Mouse (Mus musculus): Measurements from ENCODE around the gene Klhl26.

DNA sequence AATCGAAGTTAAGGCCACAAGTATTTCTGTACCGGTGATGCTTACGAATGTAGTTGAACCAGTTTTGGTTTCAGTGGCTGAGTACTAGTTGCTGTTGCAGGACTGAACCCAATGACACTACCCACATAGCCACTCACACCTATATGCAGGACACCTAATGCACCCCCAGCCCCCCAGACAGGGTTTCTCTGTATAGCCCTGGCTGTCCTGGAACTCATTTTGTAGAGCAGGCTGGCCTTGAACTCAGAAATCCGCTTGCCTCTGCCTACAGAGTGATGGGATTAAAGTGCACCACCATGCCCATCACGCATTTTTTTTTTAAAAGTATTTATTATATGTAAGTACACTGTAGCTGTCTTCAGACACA lies 30.2 kb upstream of the Klhl26 start:
- TF ChIP-seq POLR2A (IDR thresholded peaks at IDR 0.05; ENCODE audit: borderline replicate concordance, low read depth, low read length) = no peak
- no peak for TF ChIP-seq CTCF (IDR thresholded peaks at IDR 0.05; ENCODE audit: low read depth, low read length)

Data from bone marrow macrophage, adult 2 months (primary cell).